Mouse (Mus musculus): ENCODE data around the gene Stxbp4. TPM values are rescaled to one million over a fixed set of nuclear protein-coding genes. Genes with fewer than 3 reads are reported as not detected.

Stxbp4 gene
- total and polyA plus RNA-seq, 3 experiments, result 4.0 to 4.9 TPM; not detected in 1

DNA sequence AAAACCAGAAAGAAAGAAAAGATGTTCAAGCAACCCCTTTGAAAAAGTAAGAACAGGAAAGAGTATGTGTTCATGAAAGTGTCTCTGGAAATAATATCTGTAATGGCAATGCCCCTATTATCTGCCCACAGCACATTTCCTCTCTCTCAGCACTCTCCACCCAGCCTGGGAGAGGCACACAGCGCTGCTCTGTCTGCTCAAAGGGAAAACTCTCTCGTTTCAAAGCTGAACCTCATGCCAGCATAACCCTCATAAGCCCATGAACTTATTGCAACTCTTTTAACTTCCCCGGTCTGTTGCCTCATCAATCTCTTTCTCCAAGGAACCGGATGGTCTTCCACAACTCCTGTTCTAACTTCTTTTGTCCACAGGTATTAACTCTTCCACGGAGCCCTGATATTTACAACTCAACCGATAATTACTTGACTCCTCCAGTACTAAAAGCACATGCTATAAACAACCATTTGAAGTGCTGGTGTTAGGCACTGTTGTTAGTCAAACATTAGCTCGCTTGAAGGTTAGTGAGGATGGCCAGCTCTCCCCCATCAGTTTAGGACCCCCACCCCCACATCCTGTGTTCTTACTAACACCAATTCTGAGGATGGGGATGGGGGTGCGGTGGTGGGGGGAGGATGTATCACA lies 26.6 kb upstream of the Stxbp4 start (continued):
- TF ChIP-seq TAL1 (IDR thresholded peaks at IDR 0.05; ENCODE audit: low read length) (peak; percentile 96), MYB (IDR thresholded peaks at IDR 0.05; ENCODE audit: low read depth, low read length) (0 out of 2 replicates have a peak, but pooled peaks have one; percentile 16), MAFK (IDR thresholded peaks at IDR 0.05; ENCODE audit: borderline replicate concordance, low read depth, low read length) (0 out of 2 replicates have a peak, but pooled peaks have one; percentile 39), MXI1 (IDR thresholded peaks at IDR 0.05; ENCODE audit: low read depth, low read length) (peak; percentile 74), ELF1 (IDR thresholded peaks at IDR 0.05; ENCODE audit: low read depth, low read length) (0 out of 2 replicates have a peak, but pooled peaks have one; percentile 18), NELFE (IDR thresholded peaks at IDR 0.05; ENCODE audit: low read depth, low read length) (peak; percentile 34; the same call in 1 of the 2 replicates), MEF2A (IDR thresholded peaks at IDR 0.05; ENCODE audit: extremely low read depth, insufficient replicate concordance, low read depth, low read length, poor library complexity, severe bottlenecking) (peak; percentile 76; the same call in 1 of the 2 replicates), MAX (IDR thresholded peaks at IDR 0.05; ENCODE audit: low read length) (peak; percentile 83), SIN3A (IDR thresholded peaks at IDR 0.05; ENCODE audit: low read length) (peak; percentile 86), MAZ (IDR thresholded peaks at IDR 0.05; ENCODE audit: low read depth, low read length) (no peak), POLR2AphosphoS5 (IDR thresholded peaks at IDR 0.05; ENCODE audit: borderline replicate concordance, low read depth, low read length) (no peak), TCF12 (IDR thresholded peaks at IDR 0.05; ENCODE audit: low read depth, low read length) (peak; percentile 98)

DNA sequence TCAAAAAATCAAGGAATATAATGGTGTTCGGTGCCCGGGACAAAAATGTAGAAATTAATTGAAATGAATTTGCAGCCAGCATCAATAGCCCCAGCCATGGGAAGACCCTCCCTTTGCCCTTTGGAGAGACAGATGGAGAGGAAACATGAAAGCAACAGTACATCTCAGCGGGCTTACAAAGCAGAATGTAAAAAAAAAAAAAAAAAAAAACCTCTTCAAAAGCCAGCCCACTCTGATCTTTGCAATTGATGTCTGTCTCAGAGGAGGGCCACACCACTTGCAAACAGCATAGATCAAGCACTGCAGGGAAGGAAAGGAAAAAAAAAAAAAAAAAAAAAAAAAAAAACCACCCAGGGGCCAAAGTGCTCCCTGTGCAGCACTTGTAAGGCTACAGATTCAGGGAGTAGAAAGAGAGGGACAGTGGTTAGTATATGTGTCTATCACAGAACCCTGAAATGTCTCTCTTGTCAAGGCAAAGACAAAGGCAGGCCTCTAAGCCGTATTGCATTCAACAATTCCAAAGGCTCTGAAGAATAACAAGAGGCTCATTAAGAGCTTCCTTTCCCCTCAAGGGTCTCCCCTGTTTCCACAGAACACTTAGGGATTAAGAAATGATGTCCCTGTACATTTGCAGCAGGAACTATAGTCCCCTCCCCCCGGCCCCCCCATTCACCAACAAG lies 25.9 kb upstream of the Stxbp4 start:
- Histone ChIP-seq H3K9ac (ENCODE audit: control insufficient read depth, low read depth, low read length, poor library complexity, severe bottlenecking) (peak overlapping the region; percentile 59), H3K4me1 (ENCODE audit: control insufficient read depth in 1 of 2, insufficient read depth in 2 of 2, low read length in 2 of 2) (peaks cover 39 to 44% of the 10 kb centered on the region in 2 experiments), H3K79me2 (ENCODE audit: control insufficient read depth, insufficient read depth, low read length, poor library complexity) (no peaks in the 10 kb centered on the region), H3K36me3 (ENCODE audit: control insufficient read depth in 1 of 2, insufficient read depth in 2 of 2, low read length in 2 of 2) (peaks cover 4 to 48% of the 10 kb centered on the region in 2 experiments), H3K27ac (ENCODE audit: control insufficient read depth, low read depth, low read length) (peak overlapping the region; percentile 98), H3K9me3 (replicated peaks; ENCODE audit: insufficient read depth, low read length) (no peaks in the 10 kb centered on the region), H3K27me3 (ENCODE audit: control insufficient read depth in 1 of 2, insufficient read depth in 2 of 2, low read length in 2 of 2) (no peaks in the 10 kb centered on the region), H3K4me3 (ENCODE audit: control insufficient read depth in 1 of 2, insufficient read depth in 1 of 2, low read depth in 2 of 2, low read length in 2 of 2) (peak overlapping the region; percentile 14 to 22)
- TF ChIP-seq GATA1 (IDR thresholded peaks at IDR 0.05; ENCODE audit: low read depth, low read length) (no peak), CHD1 (IDR thresholded peaks at IDR 0.05; ENCODE audit: low read depth, low read length) (peak; percentile 70; the same call in 1 of the 2 replicates), MAX (IDR thresholded peaks at IDR 0.05; ENCODE audit: low read length) (0 out of 2 replicates have a peak, but pooled peaks have one; percentile 27), ZNF384 (IDR thresholded peaks at IDR 0.05; ENCODE audit: low read depth, low read length) (peak; percentile 97), ETS1 (IDR thresholded peaks at IDR 0.05; ENCODE audit: low read depth, low read length) (peak; percentile 51; the same call in 1 of the 2 replicates), MXI1 (IDR thresholded peaks at IDR 0.05; ENCODE audit: low read depth, low read length) (no peak), ZKSCAN1 (IDR thresholded peaks at IDR 0.05; ENCODE audit: low read depth, low read length) (0 out of 2 replicates have a peak, but pooled peaks have one; percentile 14), MYC (IDR thresholded peaks at IDR 0.05; ENCODE audit: low read depth, low read length) (no peak), EP300 (IDR thresholded peaks at IDR 0.05; ENCODE audit: low read depth in 1 of 2, low read length in 2 of 2) (0 out of 4 replicates have a peak, but pooled peaks have one; percentile 5 to 15), USF1 (IDR thresholded peaks at IDR 0.05; ENCODE audit: low read depth, low read length) (no peak), RCOR1 (IDR thresholded peaks at IDR 0.05; ENCODE audit: low read depth, low read length) (no peak), TBP (IDR thresholded peaks at IDR 0.05; ENCODE audit: low read depth, low read length) (no peak)
- DNase-seq (ENCODE audit: low read depth, low spot score), result no peak

Data from MEL (cell line).